Mouse (Mus musculus) spleen, adult 2 months (tissue): ENCODE measurements around the gene Nags. TPM values are rescaled to one million over a fixed set of nuclear protein-coding genes. Genes with fewer than 3 reads are reported as not detected.

ENCODE experiments used
- DNase-seq, 2 experiments: peaks; one replicate each; pipeline versions ENCODE4 v3.0.0 to v3.0.0-alpha.2; 2012 to 2021; ENCODE audit warnings: low spot score in 2 of 2, low read depth in 1 of 2
- H3K27ac ChIP-seq: fragments of 200-500 bp; 2 replicates; pipeline ENCODE4 v1.5.1; 2012; ENCODE audit warnings: low read length, inconsistent platforms; ENCODE audit not compliant: insufficient read depth
- H3K27me3 ChIP-seq: fragments of 200-500 bp; 2 replicates; pipeline ENCODE4 v1.6.1; 2012; ENCODE audit warnings: mild to moderate bottlenecking, moderate library complexity, low read length, inconsistent platforms; ENCODE audit not compliant: control insufficient read depth, insufficient read depth
- H3K36me3 ChIP-seq: fragments of 200-500 bp; 2 replicates; pipeline ENCODE4 v1.6.1; 2012; ENCODE audit warnings: mild to moderate bottlenecking, low read length, inconsistent platforms; ENCODE audit not compliant: control insufficient read depth, insufficient read depth
- H3K4me1 ChIP-seq: fragments of 200-500 bp; 2 replicates; pipeline ENCODE4 v1.6.1; 2011; ENCODE audit warnings: inconsistent platforms; ENCODE audit not compliant: control insufficient read depth, insufficient read depth, insufficient read length
- H3K4me3 ChIP-seq: fragments of 200-500 bp; 2 replicates; pipeline ENCODE4 v1.5.1; 2011; ENCODE audit warnings: mild to moderate bottlenecking, inconsistent platforms; ENCODE audit not compliant: insufficient read depth, insufficient read length; ENCODE audit errors: extremely low read depth
- CTCF ChIP-seq: fragments of 200-500 bp; IDR thresholded peaks from 2 replicates; pipeline ENCODE4 v1.5.1; 2011; ENCODE audit warnings: mild to moderate bottlenecking, inconsistent platforms; ENCODE audit not compliant: insufficient read depth, insufficient read length, insufficient replicate concordance; ENCODE audit errors: extremely low read depth
- POLR2A ChIP-seq: fragments of 200-500 bp; IDR thresholded peaks from 2 replicates; pipeline ENCODE4 v1.6.1; 2011; ENCODE audit warnings: low read depth, low read length, inconsistent platforms
- WGBS: fragments of 180-500 bp; shearing (Covaris S2); methylation state at CpG from one replicate; pipeline ENCODE4 v1.1.7; 2018; 5-methylcytosine and 5-hydroxymethylcytosine counted together
- polyA plus RNA-seq: library from polyadenylated mRNA; depleted of rRNA; stranded (reverse); fragments of >200 nt; gene quantifications from 2 replicates; pipeline ENCODE4 v1.2.3, GENCODE M21; 2012; rRNA removed

Nags gene
- polyA plus RNA-seq, result 0.20 and 0.58 TPM in 2 replicates

DNA sequence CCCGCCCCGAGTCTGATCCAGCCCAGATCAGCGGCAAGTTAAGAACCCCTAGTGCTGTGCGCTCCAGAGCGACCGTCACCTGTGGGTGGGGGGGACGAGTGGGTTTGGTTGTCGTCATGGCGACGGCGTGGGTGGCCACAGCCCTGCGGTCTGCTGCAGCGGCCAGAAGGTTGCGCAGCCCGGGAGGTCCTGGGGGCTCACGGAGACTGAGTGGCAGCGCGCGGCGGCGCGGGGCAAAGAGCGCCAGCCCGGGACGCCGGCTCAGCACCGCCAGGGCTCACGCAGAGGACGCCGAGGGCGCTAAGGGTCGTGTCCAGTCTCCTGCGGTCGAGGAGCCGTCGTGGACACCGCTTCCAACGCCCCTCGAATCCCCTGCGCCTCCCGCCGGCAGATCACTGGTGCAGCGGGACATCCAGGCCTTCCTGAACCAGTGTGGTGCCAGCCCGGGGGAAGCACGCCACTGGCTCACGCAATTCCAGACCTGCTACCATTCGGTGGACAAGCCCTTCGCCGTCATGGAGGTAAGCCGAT, at the start of gene Nags:
TSS of gene Nags (plus strand) at position 43 of the 531 bp plus-strand sequence.
- no peak for TF ChIP-seq CTCF
- TF ChIP-seq POLR2A, result no peak
- no peak within 1 kb of the TSS for H3K4me3 ChIP-seq
- 4% methylated on average over 50 of the region's 50 CpGs for WGBS
- 0 out of 2 replicates have a peak, but pooled peaks cover 3% of the 10 kb centered on the region for H3K4me1 ChIP-seq
- H3K36me3 ChIP-seq, result no peaks in the 10 kb centered on the region
- DNase-seq, result no peak
- peaks cover 18% of the 10 kb centered on the region for H3K27me3 ChIP-seq
- H3K27ac ChIP-seq, result no peak within 1 kb of the TSS

DNA sequence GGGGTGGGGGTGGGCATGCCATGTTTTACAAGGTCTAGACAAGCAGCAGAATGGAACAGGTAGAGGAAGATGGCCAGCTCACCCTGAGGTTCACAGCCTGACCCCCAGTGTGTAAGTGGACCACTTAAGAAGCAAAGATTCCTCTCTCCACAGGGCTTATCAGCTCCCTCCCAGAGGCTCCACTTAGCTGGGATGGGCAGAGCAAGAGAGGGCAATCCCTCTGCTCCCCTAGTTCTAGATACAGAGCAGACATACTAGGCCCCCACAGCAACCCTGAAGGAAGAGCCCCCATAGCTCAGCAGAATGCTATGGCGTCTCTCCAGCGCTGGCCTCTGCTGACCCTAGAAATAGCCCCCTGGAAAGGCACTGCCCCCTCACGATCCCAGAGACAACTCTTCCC, 49.6 kb upstream of the Nags start:
- DNase-seq, result no peak
- no peaks in the 10 kb centered on the region for H3K36me3 ChIP-seq
- peaks cover 4% of the 10 kb centered on the region for H3K4me1 ChIP-seq
- WGBS, result 95% methylated on average over 3 of the region's 3 CpGs
- no peak overlapping the region for H3K27ac ChIP-seq
- TF ChIP-seq CTCF (no peak), POLR2A (no peak)
- H3K27me3 ChIP-seq, result no peaks in the 10 kb centered on the region
- H3K4me3 ChIP-seq, result no peak overlapping the region

DNA sequence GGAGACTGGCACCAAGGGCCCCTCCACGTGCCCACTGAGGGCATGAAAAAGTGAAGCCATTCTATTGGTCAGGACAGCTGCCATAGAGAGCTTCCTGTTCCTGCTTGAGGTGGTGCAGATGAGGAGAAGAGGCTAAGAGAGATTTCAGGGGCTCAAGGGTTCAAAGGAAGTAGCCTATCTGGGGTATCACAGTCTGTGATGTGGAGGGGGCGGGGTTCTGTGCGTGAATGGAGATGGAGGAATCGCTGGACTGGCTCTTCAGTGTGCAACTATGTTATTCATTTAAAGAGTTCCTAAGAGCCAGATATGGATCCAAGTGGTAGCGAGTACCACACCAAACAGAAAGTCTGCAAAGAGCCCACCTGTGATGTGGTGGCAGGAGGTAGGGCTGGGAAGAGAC, 48.9 kb upstream of the Nags start:
- no peak for DNase-seq
- H3K4me1 ChIP-seq, result peaks cover 4% of the 10 kb centered on the region
- no peak overlapping the region for H3K4me3 ChIP-seq
- TF ChIP-seq POLR2A (no peak), CTCF (no peak)
- 61% methylated on average over 5 of the region's 5 CpGs for WGBS
- no peak overlapping the region for H3K27ac ChIP-seq
- H3K36me3 ChIP-seq, result no peaks in the 10 kb centered on the region
- H3K27me3 ChIP-seq, result no peaks in the 10 kb centered on the region

DNA sequence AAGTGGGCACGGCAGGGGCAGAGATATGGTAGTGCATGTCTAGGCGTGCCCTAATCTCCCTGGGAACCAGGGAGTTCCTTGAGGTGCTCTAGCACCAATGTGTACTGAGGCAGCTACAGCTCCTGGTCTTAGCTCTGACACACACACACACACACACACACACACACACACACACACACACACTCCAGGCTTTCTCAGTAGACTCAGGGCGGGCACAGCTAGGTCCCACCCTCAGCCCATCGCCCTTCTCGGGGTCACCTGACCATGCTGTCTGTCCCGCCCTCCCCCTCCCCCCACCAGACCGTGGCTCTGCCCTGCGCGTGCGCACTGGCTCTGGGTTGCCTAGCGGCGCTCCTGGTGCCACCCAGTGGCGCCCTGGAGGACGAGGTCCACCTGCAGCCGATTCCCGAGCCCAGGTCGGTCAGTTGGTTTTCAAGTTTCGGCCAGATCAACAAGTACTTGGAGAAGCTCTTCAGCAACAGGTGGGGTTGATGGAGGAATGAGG, 48.4 kb upstream of the Nags start:
- TF ChIP-seq CTCF (no peak), POLR2A (no peak)
- Histone ChIP-seq H3K4me3 (no peak overlapping the region), H3K27ac (no peak overlapping the region), H3K36me3 (no peaks in the 10 kb centered on the region), H3K4me1 (peaks cover 4% of the 10 kb centered on the region), H3K27me3 (no peaks in the 10 kb centered on the region)
- DNase-seq, result no peak
- 5% methylated on average over 17 of the region's 18 CpGs for WGBS

DNA sequence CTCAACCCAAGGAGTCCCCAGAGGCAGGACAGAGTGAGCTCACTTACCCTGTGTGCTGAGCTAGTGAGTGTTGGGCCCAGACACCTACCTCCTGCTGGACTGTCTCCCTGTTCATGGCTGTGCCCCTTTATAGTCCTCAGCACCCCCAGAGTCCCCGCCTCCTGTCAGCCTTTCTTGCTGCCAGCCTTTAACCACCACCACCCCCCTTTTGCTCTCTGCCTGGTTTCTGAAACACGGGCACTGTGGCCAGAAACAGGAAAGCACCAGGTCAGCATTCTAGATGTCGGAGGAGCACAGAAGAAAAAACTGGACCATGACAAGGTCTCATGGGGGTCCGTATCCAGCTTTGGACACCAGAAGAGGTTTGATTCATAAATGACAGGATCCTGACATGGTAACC, 44.1 kb upstream of the Nags start, which contains the start of gene Ppy:
TSS of gene Ppy (minus strand) at position 101 of the 400 bp plus-strand sequence.
- Histone ChIP-seq H3K27ac (no peak within 1 kb of the TSS), H3K4me3 (no peak within 1 kb of the TSS), H3K27me3 (no peaks in the 10 kb centered on the region), H3K4me1 (peaks cover 4% of the 10 kb centered on the region), H3K36me3 (no peaks in the 10 kb centered on the region)
- 61% methylated on average over 4 of the region's 4 CpGs for WGBS
- TF ChIP-seq POLR2A (no peak), CTCF (no peak)
- no peak for DNase-seq

DNA sequence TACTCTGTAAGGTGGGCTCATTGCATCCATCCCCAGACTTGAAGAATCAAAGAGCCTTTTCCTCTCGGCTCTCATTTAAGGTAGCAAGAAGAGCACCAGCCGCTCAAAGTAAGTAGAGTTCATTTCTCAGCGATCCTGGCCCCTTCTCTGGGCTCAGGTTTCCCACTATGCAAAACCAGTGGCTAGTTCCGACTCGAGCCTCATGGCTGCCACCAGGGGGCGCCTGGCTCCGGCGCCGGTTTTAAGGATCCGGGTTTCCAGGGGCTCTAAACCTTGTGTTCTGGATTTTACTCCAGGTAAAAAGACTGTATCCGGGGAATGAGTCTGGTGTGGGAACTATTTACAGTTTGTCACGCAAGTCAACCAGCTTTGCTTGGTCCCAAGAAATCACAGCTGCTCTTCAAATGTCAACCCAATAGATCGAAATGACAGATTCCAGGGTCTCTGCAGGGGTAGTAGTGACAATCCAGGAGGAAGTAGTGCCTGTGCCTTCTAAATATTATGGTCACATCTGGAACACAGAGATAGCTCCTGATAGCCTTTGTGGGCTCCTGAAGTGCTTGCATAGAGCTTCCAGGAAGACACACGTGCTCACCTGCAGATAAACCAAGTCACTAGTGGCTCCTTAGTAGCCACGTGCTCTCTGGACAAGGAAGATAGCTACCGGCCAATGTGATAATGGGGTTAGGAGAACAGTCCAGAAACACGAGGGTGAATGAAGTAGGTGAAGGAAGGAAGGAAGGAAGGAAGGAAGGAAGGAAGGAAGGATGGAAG, 42.6 kb upstream of the Nags start:
- DNase-seq, result peak in 1 of 2 experiments; percentile 22
- Histone ChIP-seq H3K36me3 (no peaks in the 10 kb centered on the region), H3K4me1 (no peaks in the 10 kb centered on the region), H3K27ac (no peak overlapping the region), H3K4me3 (no peak overlapping the region), H3K27me3 (peaks cover 3% of the 10 kb centered on the region)
- TF ChIP-seq POLR2A (no peak), CTCF (peak; percentile 78)
- 11% methylated on average over 17 of the region's 17 CpGs for WGBS

DNA sequence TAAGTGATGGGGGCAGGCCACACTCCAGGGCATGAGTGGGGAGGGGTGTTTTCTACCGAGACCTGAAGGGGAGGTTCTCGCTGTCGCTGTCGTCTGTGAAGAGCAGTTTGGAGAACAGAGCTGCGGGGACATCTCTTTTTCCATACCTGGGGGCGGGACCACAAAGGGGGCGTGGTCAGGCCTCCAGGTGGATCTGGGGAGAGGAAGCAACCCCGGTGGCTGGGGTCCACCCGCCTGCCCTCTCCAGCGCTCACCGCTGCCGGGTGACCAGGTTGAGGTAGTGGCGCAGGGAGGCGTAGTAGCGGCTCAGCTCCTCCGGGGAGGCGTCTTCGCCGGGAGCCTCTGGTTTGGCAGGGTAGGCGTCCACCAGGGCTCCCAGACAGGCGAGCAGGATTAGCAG, 38.4 kb upstream of the Nags start:
- Histone ChIP-seq H3K4me3 (no peak overlapping the region), H3K27ac (no peak overlapping the region), H3K36me3 (no peaks in the 10 kb centered on the region), H3K27me3 (peaks cover 3% of the 10 kb centered on the region), H3K4me1 (no peaks in the 10 kb centered on the region)
- no peak for DNase-seq
- TF ChIP-seq POLR2A (no peak), CTCF (no peak)
- WGBS, result 7% methylated on average over 21 of the region's 21 CpGs
